Mouse (Mus musculus) cerebellum, adult 11 months (tissue): ENCODE data around the gene Mrpl3.
"Not testable (repeated sequence)": the region's sequence is repeated elsewhere in the genome, so short reads cannot be mapped to it uniquely, and the experiment has no call there.

Source experiments
- DNase-seq: peaks from one replicate; pipeline ENCODE4 v3.0.0; 2022

The Mrpl3 gene

DNA sequence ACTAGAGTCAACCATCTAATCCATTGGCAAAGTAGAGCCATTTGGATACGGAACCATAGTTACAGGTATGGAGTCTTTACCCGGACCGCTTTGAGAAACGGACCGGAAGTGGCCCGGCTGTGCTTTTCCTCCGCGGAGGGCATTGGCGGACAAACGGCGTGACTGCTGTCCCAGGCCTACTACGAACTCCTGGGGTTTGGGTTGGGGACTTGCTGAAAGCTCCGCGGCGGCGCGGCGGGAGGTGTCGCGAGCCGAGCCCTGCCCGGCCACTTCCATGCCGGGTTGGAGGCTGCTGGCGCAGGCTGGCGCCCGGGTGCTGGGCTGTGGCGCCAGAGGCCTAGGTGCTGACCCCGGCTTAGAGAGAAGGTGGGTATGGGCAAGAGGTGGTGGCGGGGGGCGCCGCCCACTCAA is at the start of gene Mrpl3:
Mrpl3 (plus strand) TSS at position 93 of the 411 bp plus-strand sequence.
- DNase-seq = peak; percentile 80

GRCm38 (mm10) chr9:105010721-105011120 is 42.3 kb upstream of the Mrpl3 start:
- DNase-seq = no peak

- DNase-seq = no peak
Measured at GRCm38 (mm10) chr9:105018186-105018585, 34.9 kb upstream of the Mrpl3 start.

DNA sequence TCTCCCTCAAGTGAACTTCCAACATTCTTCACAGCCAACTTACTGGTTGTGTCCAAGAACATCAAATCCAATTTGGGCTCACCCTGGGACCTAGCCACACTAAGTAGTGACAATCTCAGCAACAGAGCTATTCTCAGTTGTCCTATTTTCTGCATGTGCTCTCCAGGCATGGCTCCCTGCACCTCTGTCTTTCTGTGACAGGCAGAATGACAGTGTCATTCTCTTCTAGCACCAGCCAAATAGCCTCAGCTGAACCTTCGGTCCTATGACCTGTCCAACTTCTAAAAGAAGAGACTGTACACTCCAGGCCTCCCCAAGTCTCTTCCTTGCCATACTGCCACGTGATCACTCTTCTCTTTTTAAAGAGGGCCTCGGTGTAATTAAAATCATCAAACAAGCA is 24.7 kb upstream of the Mrpl3 start:
- no peak for DNase-seq

DNA sequence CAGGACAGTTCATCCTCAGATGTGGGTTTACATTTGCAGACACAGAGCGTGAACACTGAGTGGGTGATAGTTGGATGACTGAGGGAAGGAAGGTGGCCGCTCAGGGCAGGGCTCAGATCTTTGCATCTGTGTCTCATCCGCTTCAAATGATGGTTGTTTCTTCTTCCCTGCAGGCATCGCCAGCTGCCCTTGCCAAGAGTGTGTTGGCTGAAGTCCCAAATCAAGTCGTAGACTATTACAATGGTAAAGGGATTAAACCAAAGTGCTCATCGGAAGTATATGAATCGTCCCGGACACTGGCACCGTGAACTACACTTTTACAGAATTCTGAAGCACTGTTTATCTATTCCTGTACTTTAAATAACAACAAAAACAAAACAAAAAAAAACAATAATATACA is 20.5 kb upstream of the Mrpl3 start:
- DNase-seq = no peak

DNA sequence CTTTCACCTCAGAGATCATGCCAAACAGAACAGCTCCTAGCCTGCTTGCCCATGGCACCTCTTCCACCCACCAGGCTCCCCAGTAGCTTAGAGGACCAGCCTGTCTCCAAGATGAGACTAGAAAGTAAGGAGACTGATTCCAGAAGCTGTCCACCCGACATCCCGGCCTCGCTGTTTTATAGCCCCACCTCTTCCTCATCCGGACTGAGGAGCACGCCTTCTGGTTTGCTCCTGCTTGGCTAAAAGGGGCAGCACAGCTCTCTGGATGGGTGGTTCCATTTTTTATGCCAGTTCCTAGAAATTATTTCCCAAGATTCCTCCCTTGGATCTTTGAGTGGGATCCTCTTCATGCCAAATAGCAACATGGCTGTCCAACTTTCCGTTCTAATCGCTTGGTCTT is 19.4 kb upstream of the Mrpl3 start:
- DNase-seq = no peak

DNA sequence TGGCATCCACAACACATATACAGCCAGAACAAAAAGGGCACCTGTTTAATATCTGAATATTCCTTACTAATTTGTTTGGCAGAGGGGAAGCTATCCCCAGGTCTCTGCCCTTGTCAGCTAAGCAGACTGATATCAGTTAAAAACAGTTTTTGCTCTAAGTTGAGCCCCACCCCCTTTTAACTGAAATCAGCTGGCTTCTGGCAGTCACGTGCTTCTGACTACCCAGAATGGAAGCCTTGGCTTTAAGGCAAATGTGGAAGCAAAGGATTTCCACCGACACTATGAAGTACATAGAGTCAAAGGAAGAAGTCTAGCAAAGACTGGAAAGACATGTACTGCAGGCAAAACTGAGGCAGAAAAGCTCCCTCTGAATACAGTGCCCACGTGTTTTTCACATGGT is 15.2 kb upstream of the Mrpl3 start:
- no peak for DNase-seq

DNA sequence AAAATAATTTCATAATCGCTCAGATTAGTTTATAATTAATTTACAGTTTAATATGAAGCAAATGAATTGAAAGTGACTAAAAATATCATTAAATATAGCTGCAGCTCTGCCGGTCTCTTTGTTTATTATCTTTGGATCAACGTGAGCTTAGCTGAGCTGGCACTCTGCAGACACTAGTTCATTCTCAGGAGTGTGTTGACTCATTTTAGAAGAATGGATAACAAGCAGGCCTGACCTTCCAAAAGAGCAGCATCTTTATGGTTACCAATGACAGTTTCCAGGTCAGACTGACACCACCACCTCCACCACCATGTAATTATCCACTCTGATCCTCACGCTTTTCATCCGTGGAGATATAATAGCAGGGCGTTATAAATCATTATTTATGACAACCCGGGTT is 7.0 kb upstream of the Mrpl3 start:
- no peak for DNase-seq

DNA sequence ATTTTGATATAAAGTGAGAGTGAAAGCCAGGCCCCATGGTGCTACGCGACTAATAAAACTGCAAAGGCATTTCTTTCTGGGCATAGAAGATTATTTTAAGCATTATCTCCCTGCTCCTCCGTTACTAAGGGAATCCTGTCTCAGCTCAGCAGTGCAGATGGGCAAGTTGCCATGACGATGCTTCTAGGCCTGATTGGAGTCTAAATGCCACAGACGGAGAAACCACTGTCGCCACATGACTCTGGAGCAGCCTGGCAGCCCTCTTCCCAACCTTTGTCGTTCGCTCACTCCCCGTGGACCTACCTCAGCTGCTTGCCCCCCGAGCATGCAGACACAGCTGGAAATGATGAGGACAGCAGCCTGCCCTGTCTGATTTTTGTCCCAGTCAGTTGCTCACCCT is 4.7 kb upstream of the Mrpl3 start:
- no peak for DNase-seq

DNA sequence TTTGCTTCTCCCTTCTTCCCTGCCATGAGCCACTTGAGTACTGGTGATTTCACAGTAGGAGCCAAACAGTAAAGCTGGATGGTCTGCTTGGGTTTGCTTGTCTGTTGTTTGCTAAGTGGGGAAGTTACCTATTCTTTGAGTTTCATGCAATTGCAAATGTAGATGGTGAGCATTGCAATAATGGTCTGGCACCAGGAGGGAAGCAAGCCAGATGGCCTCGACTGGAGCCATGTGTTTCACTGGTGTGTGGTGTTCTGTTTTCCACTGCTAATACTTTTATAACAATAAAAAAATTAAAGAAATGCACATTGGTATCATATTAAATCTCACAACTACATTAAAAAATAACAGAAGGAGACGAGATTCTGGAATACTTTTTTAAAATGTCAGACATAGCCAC is 3.4 kb upstream of the Mrpl3 start:
- no peak for DNase-seq

- DNase-seq = no peak
Measured at GRCm38 (mm10) chr9:105050257-105050656, 2.8 kb upstream of the Mrpl3 start.

GRCm38 (mm10) chr9:105053812-105054211 is 773 bp downstream of the Mrpl3 start:
- DNase-seq = no peak

- DNase-seq = no peak
Measured at GRCm38 (mm10) chr9:105069106-105069505, 16.1 kb downstream of the Mrpl3 start.

DNA sequence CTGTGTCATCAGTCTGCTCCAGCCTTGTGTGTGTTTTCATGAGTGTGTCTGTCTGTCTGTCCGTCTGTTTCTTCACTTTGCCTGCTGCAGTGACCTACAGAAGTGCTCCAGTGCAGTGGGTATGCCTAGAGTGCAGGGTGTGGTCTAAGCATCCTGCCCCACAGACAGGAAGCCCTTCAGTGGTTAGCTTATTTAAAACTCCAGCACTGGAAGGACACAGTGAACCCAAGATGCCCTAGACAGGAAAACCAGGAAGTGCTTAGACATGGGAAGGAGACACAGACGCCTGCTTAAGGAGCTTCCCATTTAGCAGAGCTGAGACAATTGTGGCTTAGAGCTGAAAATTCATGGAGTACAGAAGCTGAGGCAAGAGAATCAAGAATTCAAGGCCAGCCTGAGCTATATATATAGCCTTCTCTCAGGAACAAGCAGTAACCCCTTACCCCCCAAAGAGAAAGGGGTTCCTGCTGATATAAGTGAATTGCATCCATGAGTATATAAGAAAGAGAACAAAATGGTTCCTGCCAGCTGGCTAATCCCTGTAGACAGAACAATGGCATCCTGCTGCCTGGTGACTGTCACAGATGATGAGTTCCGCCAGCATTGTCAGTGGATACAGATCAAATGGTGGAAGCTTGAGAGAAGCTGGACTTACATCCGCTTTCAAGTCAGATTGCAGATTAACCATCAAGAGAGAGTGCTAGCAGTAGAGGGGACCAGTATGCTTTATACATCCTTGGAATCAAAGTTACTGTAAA is 20.1 kb downstream of the Mrpl3 start:
- DNase-seq = no peak

DNA sequence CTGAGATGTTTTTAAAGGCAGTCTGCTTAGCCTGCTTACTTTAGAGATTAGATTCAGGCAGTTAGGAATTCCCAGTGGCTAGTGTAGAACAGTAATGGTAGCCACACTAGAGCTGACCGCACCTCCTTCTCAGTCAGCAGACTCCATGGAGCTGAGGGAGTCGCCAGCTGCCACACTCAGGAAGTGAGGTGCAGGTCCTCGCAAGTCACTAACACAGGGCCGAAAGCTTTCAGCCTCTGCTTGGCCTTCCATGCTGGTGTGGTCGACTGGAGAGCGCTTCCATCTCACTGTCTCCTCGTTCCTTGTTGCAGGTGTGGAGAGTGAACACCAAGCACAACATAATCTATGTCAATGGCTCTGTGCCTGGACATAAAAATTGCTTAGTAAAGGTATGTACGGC is 21.8 kb downstream of the Mrpl3 start:
- no peak for DNase-seq

GRCm38 (mm10) chr9:105076756-105077424 is 23.9 kb downstream of the Mrpl3 start:
- DNase-seq = no peak

- no peak for DNase-seq
Measured at GRCm38 (mm10) chr9:105078460-105078859, 25.4 kb downstream of the Mrpl3 start.

GRCm38 (mm10) chr9:105080246-105080645 is 27.2 kb downstream of the Mrpl3 start:
- DNase-seq = no peak

DNA sequence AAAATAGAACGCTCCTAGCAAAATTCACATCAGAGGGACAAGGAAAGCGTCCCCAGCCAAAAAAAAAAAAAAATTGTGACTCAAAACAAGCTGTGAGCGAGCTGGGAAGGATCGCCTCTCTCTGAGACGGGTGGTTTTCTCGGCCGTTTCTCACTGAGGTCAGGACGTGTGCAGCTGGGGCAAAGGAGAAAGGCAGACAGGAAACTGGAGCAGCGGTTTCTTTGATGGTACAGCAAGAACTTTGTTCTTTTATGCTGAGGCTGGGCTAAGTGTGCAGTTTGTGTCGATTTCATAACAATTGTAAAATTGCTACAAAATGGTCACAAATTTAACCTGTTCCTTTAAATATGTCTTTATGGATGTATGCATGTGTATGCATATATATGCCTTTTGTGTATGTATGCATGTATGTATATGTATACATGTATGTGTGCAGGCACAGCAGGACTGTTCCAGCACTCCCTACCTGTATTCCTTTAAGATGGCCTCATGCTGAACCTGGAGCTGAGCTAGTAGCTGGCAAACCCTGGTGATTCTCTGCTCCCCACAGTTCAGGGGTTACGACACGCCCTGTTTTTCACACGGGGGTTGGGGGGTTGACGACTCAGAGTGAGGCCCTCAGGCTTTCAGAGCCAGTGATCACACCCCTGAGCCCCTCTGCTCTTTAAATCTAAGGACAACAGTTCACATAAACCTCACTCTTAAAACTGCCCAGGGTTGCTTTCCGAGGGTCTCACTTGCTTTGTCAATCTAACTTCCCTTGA is 48.0 kb downstream of the Mrpl3 start:
- no peak for DNase-seq

- no peak for DNase-seq
Measured at GRCm38 (mm10) chr9:105101911-105102310, 48.9 kb downstream of the Mrpl3 start.

DNA sequence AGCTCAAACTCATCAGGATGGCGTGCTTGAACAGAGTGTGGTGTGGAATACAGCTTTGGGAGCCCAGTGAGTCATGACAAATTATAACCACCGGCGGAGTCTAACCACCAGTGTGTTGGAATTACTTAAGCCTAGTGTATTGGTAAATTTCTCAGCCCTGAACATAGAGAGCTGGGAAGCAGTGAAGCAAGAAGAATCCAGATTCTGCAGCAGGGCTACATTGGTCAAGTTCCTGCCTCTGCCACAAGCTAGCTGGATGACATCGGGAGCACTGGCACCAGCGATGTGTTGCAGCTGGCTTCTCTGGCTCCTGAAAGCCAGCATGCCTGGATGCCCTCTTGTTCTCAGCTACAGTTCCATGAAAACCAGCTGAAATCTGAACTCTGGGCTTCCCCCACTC is 50.9 kb downstream of the Mrpl3 start:
- no peak for DNase-seq

- not testable (repeated sequence) for DNase-seq
Measured at GRCm38 (mm10) chr9:105125206-105125605, 72.2 kb downstream of the Mrpl3 start.
